Mouse (Mus musculus) brain, adult 2 months (tissue): ENCODE measurements around the gene Vax1.

Source experiments
- DNase-seq: peaks from one replicate; pipeline ENCODE4 v3.0.0; 2011; ENCODE audit warnings: low read depth, low spot score

Gene Vax1

DNA sequence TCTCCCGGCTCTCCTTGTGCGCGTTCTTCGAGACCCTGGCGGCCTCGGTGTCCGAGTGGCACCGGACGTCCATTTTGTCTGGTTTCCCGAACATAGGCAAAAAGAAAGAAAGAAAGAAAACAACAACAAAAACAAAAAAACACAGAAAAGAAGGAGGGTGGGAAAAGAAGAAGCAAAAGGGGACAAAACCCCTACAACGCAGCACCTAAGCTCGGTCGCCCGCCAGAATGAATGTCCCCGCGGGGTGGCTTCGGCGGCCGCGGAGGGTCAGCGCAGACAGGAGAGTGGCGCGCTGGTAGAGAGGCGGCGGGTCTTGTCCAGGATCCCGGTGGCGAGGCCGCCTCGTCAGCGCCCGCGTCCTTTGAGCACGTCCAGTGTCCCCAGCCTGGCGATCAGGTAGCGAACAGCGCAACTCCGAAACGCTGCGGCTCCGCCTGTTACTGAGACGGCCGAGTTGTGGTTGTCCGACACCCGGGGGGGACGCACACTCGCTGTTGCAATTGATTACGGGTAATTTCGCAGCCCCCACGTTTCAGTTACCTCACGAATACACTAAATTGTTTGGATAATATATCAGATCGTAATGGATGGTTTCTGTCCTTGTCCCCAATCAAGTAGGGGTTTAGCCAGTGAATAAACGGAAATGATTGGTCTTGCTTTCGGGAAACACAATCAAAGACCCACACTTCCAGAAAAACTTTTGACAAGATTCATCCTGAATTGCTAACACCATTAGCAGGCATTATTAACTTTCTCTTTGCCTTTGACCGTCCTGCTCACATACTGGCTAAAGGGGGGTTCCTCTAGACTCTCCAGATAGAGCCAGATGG is at the start of gene Vax1:
Gene Vax1, minus strand, starts transcription at position 121 of the 830 bp plus-strand sequence.
- DNase-seq: no peak

DNA sequence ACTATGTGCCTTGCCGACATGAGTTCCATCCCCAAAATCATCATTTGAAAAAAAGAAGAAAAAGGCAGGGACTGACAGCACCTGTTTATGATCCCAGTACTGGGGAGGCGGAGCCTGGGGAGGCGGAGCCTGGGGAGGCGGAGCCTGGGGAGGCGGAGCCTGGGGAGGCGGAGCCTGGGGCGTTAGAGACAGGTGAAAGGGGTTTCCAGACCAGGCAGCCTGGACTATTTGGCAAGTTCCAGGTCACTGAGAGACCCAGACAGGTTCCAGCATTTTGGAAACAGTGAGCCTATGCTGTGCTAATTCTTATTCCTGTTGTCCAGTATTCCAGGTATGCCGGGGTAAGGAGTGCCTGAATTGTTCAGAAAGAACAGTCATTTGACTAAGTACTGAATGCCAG is 49.1 kb upstream of the Vax1 start, which contains the start of gene Kcnk18:
Gene Kcnk18, plus strand, starts transcription at position 224 of the 400 bp plus-strand sequence.
- DNase-seq: no peak

- no peak for DNase-seq
These were observed 47.0 kb upstream of the Vax1 start for GRCm38 (mm10) chr19:59216891-59217290.

GRCm38 (mm10) chr19:59208986-59209385 is 39.1 kb upstream of the Vax1 start:
- DNase-seq: no peak

DNA sequence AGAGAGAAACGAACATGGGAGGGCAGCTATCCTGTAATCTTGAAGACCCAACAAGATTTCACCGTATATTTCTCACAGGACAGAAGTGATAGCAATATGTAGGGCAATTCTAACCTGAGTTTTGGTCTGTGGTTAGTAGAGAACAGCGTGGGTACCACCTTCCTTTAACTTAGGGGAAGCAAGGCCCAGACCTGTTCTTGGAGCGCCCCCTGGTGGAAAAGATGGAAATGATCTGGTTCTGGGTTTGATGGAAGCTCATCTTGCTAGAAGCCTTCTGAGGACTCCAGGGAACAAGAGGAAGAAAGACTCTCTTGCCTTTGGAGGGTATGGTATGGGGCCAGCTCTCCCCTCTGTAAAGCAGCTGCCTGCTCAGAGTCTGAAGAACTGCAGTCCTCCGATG is 38.6 kb upstream of the Vax1 start:
- peak; percentile 84 for DNase-seq

DNA sequence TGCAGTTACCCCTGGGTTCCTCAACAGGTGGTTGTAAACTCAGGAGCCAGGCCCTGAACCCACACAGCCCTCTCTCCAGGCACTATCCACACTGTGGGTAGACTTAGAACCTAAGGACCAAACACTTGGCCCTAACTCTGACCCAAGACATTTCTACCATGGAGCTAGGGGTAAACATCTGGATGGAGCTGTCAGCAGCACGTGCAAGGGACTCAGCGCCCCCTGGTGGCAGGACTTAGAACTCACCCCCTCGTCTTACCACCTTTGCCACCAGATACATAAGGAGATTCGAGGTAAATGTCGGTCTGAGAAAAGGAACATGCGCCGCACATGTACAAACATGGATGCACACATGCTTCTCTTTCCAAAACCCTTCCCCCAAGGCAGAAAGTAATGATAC is 28.3 kb upstream of the Vax1 start:
- DNase-seq: peak; percentile 51

DNA sequence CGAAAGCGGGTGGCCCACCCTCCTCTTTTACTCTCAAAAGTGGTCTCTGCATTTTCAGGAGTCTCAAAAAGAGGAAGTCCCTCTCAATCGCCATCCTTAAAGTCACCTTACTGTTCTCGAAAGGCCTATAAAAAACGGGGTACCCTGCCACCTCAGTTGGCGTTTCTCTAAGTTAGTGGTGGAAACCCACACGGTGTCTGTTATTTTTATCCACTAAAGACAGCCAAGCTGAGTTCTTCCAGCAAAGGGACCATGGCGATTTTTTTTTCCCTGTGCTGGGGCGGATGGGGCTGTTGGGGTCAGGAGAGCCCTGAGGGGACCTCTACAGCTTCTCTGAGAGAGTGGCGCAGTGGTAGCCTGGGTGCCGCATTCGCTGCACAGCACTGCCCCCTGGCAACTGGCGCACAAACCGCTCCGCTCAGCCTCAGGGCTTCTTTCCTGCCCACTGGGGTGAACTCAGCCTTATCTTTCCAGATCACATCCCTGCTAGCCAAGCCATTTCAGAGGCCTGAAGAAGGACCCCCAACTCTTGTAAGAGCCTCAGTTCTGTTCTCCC is 26.3 kb upstream of the Vax1 start:
- peak; percentile 59 for DNase-seq

GRCm38 (mm10) chr19:59195181-59195770 is 25.4 kb upstream of the Vax1 start:
- DNase-seq: no peak

- DNase-seq: no peak
These were observed 24.3 kb upstream of the Vax1 start for GRCm38 (mm10) chr19:59193986-59194820.

- no peak for DNase-seq
These were observed 23.6 kb upstream of the Vax1 start for GRCm38 (mm10) chr19:59193456-59193855.

GRCm38 (mm10) chr19:59192491-59192890 is 22.6 kb upstream of the Vax1 start:
- DNase-seq: no peak

- no peak for DNase-seq
These were observed 21.3 kb upstream of the Vax1 start for GRCm38 (mm10) chr19:59191123-59191505.

GRCm38 (mm10) chr19:59190431-59191122 is 20.7 kb upstream of the Vax1 start:
- DNase-seq: no peak

DNA sequence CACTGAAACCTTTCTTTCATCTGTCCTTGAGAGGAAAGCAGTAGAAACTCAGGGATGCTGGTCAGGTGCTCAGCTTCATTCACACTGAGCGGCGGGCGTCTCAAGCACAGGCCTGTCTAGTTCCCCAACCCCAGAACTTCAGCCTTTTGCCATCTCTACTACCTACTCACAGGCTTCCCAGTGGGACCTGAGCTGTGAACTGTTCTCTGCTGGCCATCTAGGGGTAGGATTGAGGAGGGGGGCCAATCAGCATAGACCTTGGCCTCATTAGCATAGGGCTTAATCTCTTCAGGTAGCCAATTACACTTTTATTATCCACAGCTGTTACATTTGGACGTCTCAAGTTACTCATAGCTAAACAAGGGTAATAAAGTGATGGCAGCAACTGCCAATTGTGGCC is 19.1 kb upstream of the Vax1 start:
- DNase-seq: no peak

DNA sequence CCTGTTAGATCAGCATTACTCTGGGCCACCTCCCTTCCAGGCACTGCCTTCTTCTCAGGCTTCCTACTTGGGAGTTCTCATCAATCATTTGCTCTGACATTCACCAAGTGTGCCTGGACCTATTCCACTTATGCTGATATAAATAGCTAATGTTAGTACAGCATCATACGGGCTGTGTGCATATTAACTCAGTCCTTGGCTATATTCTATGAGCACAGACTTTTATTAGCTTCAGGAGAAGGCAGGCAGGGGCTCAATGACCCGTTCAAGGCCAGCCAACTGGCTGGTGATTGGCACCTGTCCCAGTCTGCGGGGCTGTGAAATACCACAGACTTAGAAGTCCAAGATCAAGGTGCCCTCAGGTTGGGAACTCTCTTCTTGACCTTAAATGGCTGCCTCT is 14.1 kb upstream of the Vax1 start:
- DNase-seq: no peak

GRCm38 (mm10) chr19:59173341-59174015 is 3.6 kb upstream of the Vax1 start:
- no peak for DNase-seq

GRCm38 (mm10) chr19:59172781-59173180 is 2.9 kb upstream of the Vax1 start:
- no peak for DNase-seq

DNA sequence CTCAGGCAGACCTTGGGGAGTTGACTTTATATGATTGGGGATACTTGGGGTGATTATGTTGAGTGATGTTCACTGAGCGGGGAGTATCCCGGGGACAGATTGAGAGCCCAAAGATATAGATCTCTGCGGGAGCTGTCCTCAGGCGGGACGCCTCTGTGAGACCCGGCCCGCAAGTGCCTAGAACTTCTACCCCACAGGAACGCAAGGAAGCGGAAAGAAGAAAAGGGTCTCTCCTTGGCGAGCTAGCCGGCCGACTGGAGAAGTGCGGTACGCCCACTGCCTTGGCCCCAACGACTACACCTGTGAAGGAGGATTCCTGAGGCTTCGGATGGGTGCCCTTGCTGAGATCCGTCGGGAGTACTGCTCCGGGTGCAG is 2.0 kb upstream of the Vax1 start:
- DNase-seq: no peak

DNA sequence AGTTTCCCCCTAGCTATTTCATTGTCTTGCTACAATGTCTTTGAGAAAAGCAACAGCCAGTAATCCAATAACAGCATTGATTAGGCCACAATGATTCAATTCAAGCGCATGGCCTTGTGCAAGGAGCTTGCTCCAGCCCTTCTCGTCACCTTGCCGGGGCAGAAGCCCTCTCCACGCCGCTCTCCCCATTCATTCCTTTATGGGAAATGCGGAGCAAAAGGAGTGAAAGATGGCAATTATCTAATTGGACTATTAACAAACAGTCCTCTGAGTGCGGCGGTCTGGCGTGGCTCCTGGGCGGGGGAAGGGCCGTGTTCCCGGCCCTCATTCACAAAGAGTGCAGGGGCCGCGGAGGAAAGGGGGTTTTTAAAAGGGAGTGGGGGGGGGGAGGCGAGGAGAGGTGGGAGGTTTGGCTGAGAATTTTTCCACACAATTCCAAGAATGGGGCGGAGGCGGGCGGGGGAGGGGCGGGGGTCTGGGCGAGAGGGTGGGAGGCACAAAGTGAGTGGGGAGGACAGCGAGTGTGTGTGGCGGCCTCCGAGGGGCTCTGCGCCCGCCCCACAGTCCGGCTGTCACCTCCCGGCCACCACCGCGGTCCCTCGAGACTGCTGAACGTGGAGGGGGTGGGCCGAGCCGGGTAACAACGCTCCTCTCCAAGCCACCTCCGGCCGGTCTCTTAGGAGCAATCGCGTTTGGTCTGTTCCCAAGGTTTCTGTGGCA is 1.5 kb upstream of the Vax1 start:
- DNase-seq: no peak

DNA sequence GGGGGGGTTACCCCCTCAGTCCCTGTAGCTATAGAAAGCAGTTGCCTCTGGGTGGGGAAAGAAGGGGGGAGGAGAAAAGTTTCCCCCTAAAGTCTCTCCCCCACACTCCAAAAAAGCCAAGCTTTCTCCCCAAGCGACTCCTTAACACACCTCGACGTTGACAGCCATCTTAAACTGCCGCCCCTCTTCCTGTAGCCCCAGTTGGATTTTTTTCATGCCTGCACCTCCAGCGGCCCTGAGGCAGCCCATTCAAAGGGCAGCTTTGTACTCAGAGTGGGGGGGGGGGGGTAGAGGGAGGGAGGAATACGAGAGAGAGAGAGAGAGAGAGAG is 875 bp upstream of the Vax1 start:
- no peak for DNase-seq
